26 mouse cellular contexts compared by ENCODE assay signal in genomic region chr1:178677630-178678221, GRCm38 (mm10).
DNase-seq lines count a peak whose midpoint lies in the region; ATAC-seq lines count a peak whose summit lies in the region.
"Had no signal": no experiment of that assay in that cellular context is flagged by ENCODE, and none has a peak within 500 bp of the region (broad histone marks: within the 10 kb centered on the region; RNA-seq: fewer than 3 reads in every experiment).

No protein-coding gene starts in this region.

- no peak overlapping the region for H3K4me2 ChIP-seq in heart, embryonic 13.5 days
- H3K4me2 ChIP-seq in neural tube, embryonic 12.5 days (replicated peaks), result no peak overlapping the region
- H3K4me2 ChIP-seq in neural tube, embryonic 15.5 days, result no peak overlapping the region
- no peak overlapping the region for H3K4me2 ChIP-seq in intestine, embryonic 16.5 days (ENCODE audit: low read depth, low read length)
- H3K4me2 ChIP-seq in forebrain, embryonic 13.5 days, result no peak overlapping the region
- H3K4me2 ChIP-seq: embryonic facial prominence, embryonic 13.5 days; forebrain, embryonic 12.5 days; hindbrain, embryonic 15.5 days; liver, embryonic 13.5 days; lung, embryonic 14.5 days; midbrain, embryonic 15.5 days had no signal

- ATAC-seq in heart, embryonic 13.5 days (ENCODE audit: extremely low read depth, insufficient number of reproducible peaks, low FRiP score, low TSS enrichment), result 0 out of 2 replicates have a peak, but pooled peaks have one; percentile 22
- ATAC-seq in neural tube, embryonic 12.5 days (ENCODE audit: low FRiP score, low read depth), result peak; percentile 37; the same call in 1 of the 2 replicates
- no peak for ATAC-seq in neural tube, embryonic 15.5 days (ENCODE audit: low FRiP score)
- ATAC-seq in intestine, embryonic 16.5 days, result peak; percentile 82
- ATAC-seq in forebrain, embryonic 13.5 days, result no peak
- ATAC-seq: midbrain, embryonic 15.5 days had no signal

- no peaks in the 10 kb centered on the region for H3K27me3 ChIP-seq in heart, embryonic 13.5 days (replicated peaks)
- peaks cover 5% of the 10 kb centered on the region; the same call in 1 of the 2 replicates for H3K27me3 ChIP-seq in neural tube, embryonic 12.5 days (replicated peaks)
- H3K27me3 ChIP-seq in neural tube, embryonic 15.5 days (replicated peaks), result no peaks in the 10 kb centered on the region
- no peaks in the 10 kb centered on the region for H3K27me3 ChIP-seq in intestine, embryonic 16.5 days (replicated peaks; ENCODE audit: control insufficient read depth, insufficient read depth, low read length)
- no peaks in the 10 kb centered on the region for H3K27me3 ChIP-seq in forebrain, embryonic 13.5 days
- H3K27me3 ChIP-seq: CH12.LX; embryonic facial prominence, embryonic 13.5 days; forebrain, embryonic 12.5 days; hindbrain, embryonic 15.5 days; liver, embryonic 13.5 days; midbrain, embryonic 15.5 days had no signal

- H3K9ac ChIP-seq in heart, embryonic 13.5 days, result peak overlapping the region; percentile 19; the same call in 1 of the 2 replicates
- no peak overlapping the region for H3K9ac ChIP-seq in neural tube, embryonic 12.5 days
- no peak overlapping the region for H3K9ac ChIP-seq in neural tube, embryonic 15.5 days (replicated peaks)
- H3K9ac ChIP-seq in intestine, embryonic 16.5 days (ENCODE audit: low read depth, low read length), result no peak overlapping the region
- H3K9ac ChIP-seq in forebrain, embryonic 13.5 days, result no peak overlapping the region
- H3K9ac ChIP-seq: embryonic facial prominence, embryonic 13.5 days; forebrain, embryonic 12.5 days; hindbrain, embryonic 15.5 days; liver, embryonic 13.5 days; lung, embryonic 14.5 days; midbrain, embryonic 15.5 days had no signal

- DNase-seq in heart, postnatal 25 days (ENCODE audit: low spot score), result no peak
- no peak for DNase-seq in left cerebral cortex, postnatal 4 days
- DNase-seq: adrenal gland, adult 2 months; B cell, adult 2 months; cerebellum, adult 11-12 months; cerebellum, postnatal 25 days; kidney, adult 2 months; layer of hippocampus, adult 9-11 months; liver, embryonic 13.5 days; lung, embryonic 14.5 days; retina, postnatal 1 day; right cerebral cortex, postnatal 25 days; spleen, adult 18-20 months; thymus, postnatal 14 days had no signal

- peaks cover 22% of the 10 kb centered on the region for H3K36me3 ChIP-seq in heart, embryonic 13.5 days
- no peaks in the 10 kb centered on the region for H3K36me3 ChIP-seq in neural tube, embryonic 12.5 days
- H3K36me3 ChIP-seq in neural tube, embryonic 15.5 days, result 0 out of 2 replicates have a peak, but pooled peaks cover 3% of the 10 kb centered on the region
- no peaks in the 10 kb centered on the region for H3K36me3 ChIP-seq in intestine, embryonic 16.5 days (ENCODE audit: control insufficient read depth, insufficient read depth, low read length)
- H3K36me3 ChIP-seq in forebrain, embryonic 13.5 days (ENCODE audit: poor library complexity, severe bottlenecking), result no peaks in the 10 kb centered on the region
- H3K36me3 ChIP-seq: forebrain, embryonic 12.5 days; G1E; hindbrain, embryonic 15.5 days; liver, embryonic 13.5 days; midbrain, embryonic 15.5 days had no signal

- 44% methylated on average over 4 of the region's 4 CpGs for WGBS in heart, embryonic 13.5 days
- 72% methylated on average over 4 of the region's 4 CpGs for WGBS in neural tube, embryonic 12.5 days
- WGBS in neural tube, embryonic 15.5 days, result 60% methylated on average over 4 of the region's 4 CpGs
- WGBS in intestine, embryonic 16.5 days, result 64% methylated on average over 4 of the region's 4 CpGs
- WGBS in forebrain, embryonic 13.5 days, result 82% methylated on average over 4 of the region's 4 CpGs

- intact Hi-C loops in heart, postnatal 25 days (cut with DNase I), result no loop called here
- intact Hi-C loops in left cerebral cortex, postnatal 4 days (cut with DNase I), result no loop called here

- H3K4me3 ChIP-seq in heart, embryonic 13.5 days, result no peak overlapping the region
- no peak overlapping the region for H3K4me3 ChIP-seq in neural tube, embryonic 12.5 days
- H3K4me3 ChIP-seq in neural tube, embryonic 15.5 days (replicated peaks), result no peak overlapping the region
- H3K4me3 ChIP-seq in intestine, embryonic 16.5 days (ENCODE audit: low read length), result no peak overlapping the region
- H3K4me3 ChIP-seq in forebrain, embryonic 13.5 days, result no peak overlapping the region
- H3K4me3 ChIP-seq: embryonic facial prominence, embryonic 13.5 days; erythroblast, embryonic 14.5 days; forebrain, embryonic 12.5 days; hindbrain, embryonic 15.5 days; liver, embryonic 13.5 days; midbrain, embryonic 15.5 days had no signal

- H3K9me3 ChIP-seq in heart, embryonic 13.5 days, result no peaks in the 10 kb centered on the region
- no peaks in the 10 kb centered on the region for H3K9me3 ChIP-seq in neural tube, embryonic 12.5 days
- H3K9me3 ChIP-seq in neural tube, embryonic 15.5 days (replicated peaks), result no peaks in the 10 kb centered on the region
- no peaks in the 10 kb centered on the region for H3K9me3 ChIP-seq in intestine, embryonic 16.5 days (ENCODE audit: control insufficient read depth, low read length)
- H3K9me3 ChIP-seq in forebrain, embryonic 13.5 days (replicated peaks), result no peaks in the 10 kb centered on the region
- H3K9me3 ChIP-seq: embryonic facial prominence, embryonic 13.5 days; forebrain, embryonic 12.5 days; G1E; hindbrain, embryonic 15.5 days; liver, embryonic 13.5 days; midbrain, embryonic 15.5 days had no signal

- no peak overlapping the region for H3K27ac ChIP-seq in heart, embryonic 13.5 days (replicated peaks)
- H3K27ac ChIP-seq in neural tube, embryonic 12.5 days, result no peak overlapping the region
- H3K27ac ChIP-seq in neural tube, embryonic 15.5 days (replicated peaks), result no peak overlapping the region
- H3K27ac ChIP-seq in intestine, embryonic 16.5 days (ENCODE audit: low read length), result no peak overlapping the region
- H3K27ac ChIP-seq in forebrain, embryonic 13.5 days, result no peak overlapping the region
- H3K27ac ChIP-seq: embryonic facial prominence, embryonic 13.5 days; forebrain, embryonic 12.5 days; liver, embryonic 13.5 days; midbrain, embryonic 15.5 days had no signal

- peaks cover 54% of the 10 kb centered on the region for H3K4me1 ChIP-seq in heart, embryonic 13.5 days
- H3K4me1 ChIP-seq in neural tube, embryonic 12.5 days, result peaks cover 16% of the 10 kb centered on the region
- peaks cover 24% of the 10 kb centered on the region for H3K4me1 ChIP-seq in neural tube, embryonic 15.5 days
- H3K4me1 ChIP-seq in intestine, embryonic 16.5 days (ENCODE audit: control insufficient read depth, insufficient read depth, low read length), result peaks cover 2% of the 10 kb centered on the region; the same call in 1 of the 2 replicates
- no peaks in the 10 kb centered on the region for H3K4me1 ChIP-seq in forebrain, embryonic 13.5 days

Comparison
In these comparisons a context has a peak if more than half of its experiments do, and no peak if none do; other contexts are left out.
1. ATAC-seq: peak in heart, embryonic 13.5 days (single experiment), neural tube, embryonic 12.5 days (single experiment) and intestine, embryonic 16.5 days (single experiment); none in neural tube, embryonic 15.5 days (single experiment) and forebrain, embryonic 13.5 days (single experiment).